Mouse (Mus musculus): Measurements from ENCODE around the gene Txlna. TPM values are rescaled to one million over a fixed set of nuclear protein-coding genes. Genes with fewer than 3 reads are reported as not detected.

Txlna gene
- polyA plus RNA-seq, 1 experiment from 2014 or later: 39.7 TPM

DNA sequence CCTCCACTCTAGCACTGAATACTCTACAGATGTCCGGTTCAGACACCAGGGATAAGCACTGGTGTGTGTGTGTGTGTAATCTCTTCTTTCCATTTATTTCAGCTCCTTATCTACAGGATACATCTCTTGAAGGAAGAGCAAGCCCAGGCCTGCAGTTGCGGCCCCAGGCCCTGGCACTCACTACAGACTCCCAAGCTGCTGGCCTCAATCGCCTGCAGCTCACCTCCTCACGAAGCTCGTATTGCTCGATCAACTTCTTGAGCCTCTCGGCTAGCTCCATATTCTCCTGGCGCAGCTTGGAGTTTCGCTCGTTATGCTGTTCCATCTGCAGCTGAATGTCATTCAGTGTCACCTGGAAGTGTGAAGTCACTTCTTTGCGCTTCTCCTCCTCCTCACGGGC is 9.0 kb downstream of the Txlna start:
- Histone ChIP-seq H3K27me3 (replicated peaks; ENCODE audit: control insufficient read depth, insufficient read depth, low read length) (no peaks in the 10 kb centered on the region), H3K27ac (ENCODE audit: low read depth, low read length) (no peak overlapping the region), H3K9ac (ENCODE audit: low read depth, low read length) (no peak overlapping the region), H3K9me3 (ENCODE audit: control insufficient read depth, low read length) (no peaks in the 10 kb centered on the region), H3K4me2 (ENCODE audit: low read length) (no peak overlapping the region), H3K4me1 (ENCODE audit: control insufficient read depth, insufficient read depth, low read depth, low read length) (peaks cover 5% of the 10 kb centered on the region; the same call in 1 of the 2 replicates), H3K4me3 (ENCODE audit: low read length) (no peak overlapping the region), H3K36me3 (ENCODE audit: control insufficient read depth, insufficient read depth, low read length) (peaks cover 79% of the 10 kb centered on the region)
- 92% methylated on average over 12 of the region's 12 CpGs for WGBS
- no peak for ATAC-seq

DNA sequence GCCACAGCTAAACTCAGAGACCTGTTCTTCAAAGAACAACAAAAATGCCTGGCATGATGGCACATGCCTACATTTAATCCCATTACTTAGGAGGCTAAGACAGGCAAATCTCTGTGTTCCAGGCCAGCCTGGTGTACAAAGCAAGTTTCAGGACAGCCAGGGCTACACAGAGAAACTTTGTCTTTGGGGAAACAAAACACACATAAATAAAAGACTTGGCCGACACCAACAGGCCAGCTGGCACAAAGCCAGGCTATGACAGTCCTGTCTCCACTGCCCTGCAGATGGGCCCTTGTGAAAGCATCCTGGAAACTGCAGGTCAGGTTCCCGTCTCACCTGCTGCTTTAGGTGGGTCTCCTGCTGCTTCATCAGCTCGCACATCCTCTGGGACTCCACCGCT is 9.9 kb downstream of the Txlna start:
- H3K4me1 ChIP-seq (ENCODE audit: control insufficient read depth, insufficient read depth, low read depth, low read length): peaks cover 5% of the 10 kb centered on the region; the same call in 1 of the 2 replicates
- H3K27me3 ChIP-seq (replicated peaks; ENCODE audit: control insufficient read depth, insufficient read depth, low read length): no peaks in the 10 kb centered on the region
- H3K27ac ChIP-seq (ENCODE audit: low read depth, low read length): 0 out of 2 replicates have a peak overlapping the region, but pooled peaks have one; percentile 17
- no peak overlapping the region for H3K4me2 ChIP-seq (ENCODE audit: low read length)
- no peak for ATAC-seq
- H3K9ac ChIP-seq (ENCODE audit: low read depth, low read length): no peak overlapping the region
- H3K36me3 ChIP-seq (ENCODE audit: control insufficient read depth, insufficient read depth, low read length): peaks cover 72% of the 10 kb centered on the region
- no peaks in the 10 kb centered on the region for H3K9me3 ChIP-seq (ENCODE audit: control insufficient read depth, low read length)
- H3K4me3 ChIP-seq (ENCODE audit: low read length): no peak overlapping the region
- WGBS: 62% methylated on average over 4 of the region's 4 CpGs

DNA sequence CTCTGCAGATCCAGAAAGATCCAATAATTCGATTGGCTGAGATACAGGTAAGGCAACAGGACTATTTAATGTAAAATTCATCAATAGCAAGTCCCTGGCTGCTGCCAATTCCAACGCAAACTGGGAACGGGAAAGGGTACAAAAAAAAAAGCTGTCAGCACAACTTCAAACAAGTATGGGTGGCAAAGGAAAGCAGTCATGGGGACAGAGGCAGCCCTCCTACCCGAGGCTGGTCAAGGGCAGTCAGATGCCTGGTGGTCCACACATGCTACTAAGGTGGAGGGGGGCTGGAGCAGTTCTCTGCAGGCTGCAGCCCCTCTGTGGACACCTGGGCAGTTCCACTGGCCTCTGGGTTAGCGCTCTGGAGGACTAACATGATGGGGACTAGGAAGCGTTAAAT is 14.8 kb downstream of the Txlna start:
- H3K36me3 ChIP-seq (ENCODE audit: control insufficient read depth, insufficient read depth, low read length): peaks cover 38% of the 10 kb centered on the region
- no peak overlapping the region for H3K4me3 ChIP-seq (ENCODE audit: low read length)
- H3K9ac ChIP-seq (ENCODE audit: low read depth, low read length): no peak overlapping the region
- no peak overlapping the region for H3K27ac ChIP-seq (ENCODE audit: low read depth, low read length)
- no peaks in the 10 kb centered on the region for H3K9me3 ChIP-seq (ENCODE audit: control insufficient read depth, low read length)
- peaks cover 35% of the 10 kb centered on the region for H3K4me1 ChIP-seq (ENCODE audit: control insufficient read depth, insufficient read depth, low read depth, low read length)
- H3K27me3 ChIP-seq (replicated peaks; ENCODE audit: control insufficient read depth, insufficient read depth, low read length): no peaks in the 10 kb centered on the region
- WGBS: 70% methylated on average over 6 of the region's 6 CpGs
- H3K4me2 ChIP-seq (ENCODE audit: low read length): no peak overlapping the region
- ATAC-seq: no peak

DNA sequence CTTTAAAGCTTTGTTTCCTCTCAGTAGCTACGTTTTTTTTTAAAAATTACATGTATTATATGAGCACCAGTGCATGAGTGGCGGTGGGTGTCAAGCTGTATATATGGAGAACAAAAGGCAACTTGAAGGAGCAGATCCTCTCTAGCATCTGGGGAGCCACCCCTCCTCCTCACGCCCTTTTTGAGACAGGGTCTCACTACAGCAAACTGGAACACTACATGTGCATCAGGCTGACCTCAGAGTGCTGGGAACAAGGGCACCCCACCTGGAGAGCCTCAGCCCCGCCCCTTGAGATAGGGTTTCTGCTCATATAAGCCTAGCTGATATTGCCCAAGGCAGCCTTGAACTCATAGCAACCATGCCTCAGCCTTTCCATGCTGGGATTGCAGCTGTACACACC is 15.4 kb downstream of the Txlna start:
- no peak for ATAC-seq
- Histone ChIP-seq H3K4me2 (ENCODE audit: low read length) (peak overlapping the region; percentile 73), H3K4me1 (ENCODE audit: control insufficient read depth, insufficient read depth, low read depth, low read length) (peaks cover 38% of the 10 kb centered on the region), H3K27ac (ENCODE audit: low read depth, low read length) (peak overlapping the region; percentile 97), H3K36me3 (ENCODE audit: control insufficient read depth, insufficient read depth, low read length) (peaks cover 33% of the 10 kb centered on the region), H3K27me3 (replicated peaks; ENCODE audit: control insufficient read depth, insufficient read depth, low read length) (no peaks in the 10 kb centered on the region), H3K9me3 (ENCODE audit: control insufficient read depth, low read length) (no peaks in the 10 kb centered on the region), H3K9ac (ENCODE audit: low read depth, low read length) (no peak overlapping the region), H3K4me3 (ENCODE audit: low read length) (no peak overlapping the region)
- 46% methylated on average over 4 of the region's 4 CpGs for WGBS

DNA sequence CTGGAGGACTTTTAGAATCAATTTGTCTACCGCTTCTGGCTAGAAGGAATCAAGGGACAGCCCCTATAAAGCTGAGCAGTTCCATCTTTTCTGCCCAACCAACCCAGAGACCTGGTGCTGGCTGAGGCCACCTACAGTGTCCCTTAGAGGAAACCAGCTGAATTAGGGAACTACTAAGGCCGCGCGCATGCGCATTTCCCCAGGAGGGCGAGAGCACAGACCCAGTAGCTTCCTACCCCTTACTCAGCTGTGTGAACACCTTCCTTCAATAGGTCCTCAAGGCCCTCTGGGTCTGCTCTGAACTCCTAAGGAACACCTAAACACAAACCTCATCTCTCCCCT is 15.9 kb downstream of the Txlna start:
- WGBS: 3% methylated on average over 6 of the region's 6 CpGs
- Histone ChIP-seq H3K27ac (ENCODE audit: low read depth, low read length) (peak overlapping the region; percentile 97), H3K4me3 (ENCODE audit: low read length) (peak overlapping the region; percentile 73), H3K36me3 (ENCODE audit: control insufficient read depth, insufficient read depth, low read length) (peaks cover 29% of the 10 kb centered on the region), H3K4me1 (ENCODE audit: control insufficient read depth, insufficient read depth, low read depth, low read length) (peaks cover 38% of the 10 kb centered on the region), H3K4me2 (ENCODE audit: low read length) (peak overlapping the region; percentile 73), H3K9ac (ENCODE audit: low read depth, low read length) (peak overlapping the region; percentile 86), H3K27me3 (replicated peaks; ENCODE audit: control insufficient read depth, insufficient read depth, low read length) (no peaks in the 10 kb centered on the region), H3K9me3 (ENCODE audit: control insufficient read depth, low read length) (no peaks in the 10 kb centered on the region)
- ATAC-seq: 0 out of 2 replicates have a peak, but pooled peaks have one; percentile 7

DNA sequence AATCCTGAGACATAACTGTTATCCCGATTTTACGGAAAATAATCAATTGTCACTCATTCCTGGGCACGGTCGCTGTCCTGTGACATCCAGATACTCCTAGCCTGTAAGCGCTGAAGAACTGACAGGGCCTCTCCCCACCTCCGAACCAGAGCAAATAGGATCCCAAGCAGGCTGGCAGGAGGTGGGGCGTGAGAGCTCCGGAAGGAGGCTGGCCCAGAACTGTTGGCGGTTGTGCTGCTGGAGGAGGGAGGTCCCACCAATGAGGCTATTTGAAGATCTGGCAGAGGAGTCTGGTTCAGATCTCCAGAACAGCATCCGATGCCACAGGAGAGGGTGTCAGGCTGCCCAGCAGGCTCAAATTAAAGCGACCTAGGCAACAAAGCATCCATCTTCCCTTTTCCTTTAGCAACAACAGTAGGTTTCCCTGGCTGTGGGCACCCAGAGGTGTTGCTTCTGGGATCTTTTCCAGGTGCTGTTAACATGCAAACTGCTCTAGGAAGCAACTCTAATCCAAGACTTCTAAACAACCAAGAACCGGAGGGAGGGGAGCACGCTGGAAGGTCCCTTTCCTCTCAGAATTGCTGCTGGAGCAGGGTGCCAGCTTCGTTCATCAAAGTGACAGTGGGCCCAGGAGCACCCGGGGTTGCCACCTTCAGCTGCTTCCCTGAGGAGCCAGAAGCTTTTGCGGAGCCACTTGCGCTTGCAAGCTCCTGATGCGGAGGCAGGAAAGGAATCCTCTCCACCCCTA is 16.4 kb downstream of the Txlna start:
- WGBS: 2% methylated on average over 18 of the region's 18 CpGs
- peaks cover 24% of the 10 kb centered on the region for H3K36me3 ChIP-seq (ENCODE audit: control insufficient read depth, insufficient read depth, low read length)

DNA sequence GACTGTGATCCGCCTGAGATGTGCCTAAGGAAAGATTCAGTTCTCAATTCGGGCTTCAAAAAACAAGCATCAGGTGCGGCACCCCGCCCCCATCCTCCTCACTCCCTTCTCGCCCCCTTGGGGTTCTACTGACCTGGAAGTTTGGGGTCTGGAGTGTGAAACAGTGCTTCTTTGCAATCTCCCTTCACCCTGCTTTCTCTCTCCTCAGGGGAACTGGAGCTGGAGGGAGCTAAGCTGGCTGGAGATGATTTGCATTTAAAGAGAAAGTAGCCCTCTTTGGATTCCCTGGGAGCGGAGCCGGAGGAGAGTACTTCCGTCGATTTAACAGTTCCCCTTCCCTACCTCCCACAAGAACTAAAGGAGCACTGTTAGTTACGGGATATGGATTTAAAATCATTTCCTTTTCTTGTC is 17.2 kb downstream of the Txlna start, which contains the start of gene Ccdc28b:
TSS of gene Ccdc28b (minus strand) at position 267 of the 411 bp plus-strand sequence.
- Histone ChIP-seq H3K27ac (ENCODE audit: low read depth, low read length) (peak within 1 kb of the TSS; percentile 97), H3K27me3 (replicated peaks; ENCODE audit: control insufficient read depth, insufficient read depth, low read length) (no peaks in the 10 kb centered on the region), H3K4me1 (ENCODE audit: control insufficient read depth, insufficient read depth, low read depth, low read length) (peaks cover 38% of the 10 kb centered on the region), H3K4me3 (ENCODE audit: low read length) (peak within 1 kb of the TSS; percentile 73), H3K9me3 (ENCODE audit: control insufficient read depth, low read length) (no peaks in the 10 kb centered on the region), H3K9ac (ENCODE audit: low read depth, low read length) (peak within 1 kb of the TSS; percentile 86), H3K36me3 (ENCODE audit: control insufficient read depth, insufficient read depth, low read length) (peaks cover 16% of the 10 kb centered on the region), H3K4me2 (ENCODE audit: low read length) (peak within 1 kb of the TSS; percentile 73)
- peak; percentile 28 for ATAC-seq
- 0% methylated on average over 10 of the region's 10 CpGs for WGBS

More for the DNA sequence above, 16.4 kb downstream of the Txlna start:
- H3K27ac ChIP-seq (ENCODE audit: low read depth, low read length): peak overlapping the region; percentile 97
- H3K27me3 ChIP-seq (replicated peaks; ENCODE audit: control insufficient read depth, insufficient read depth, low read length): no peaks in the 10 kb centered on the region
- ATAC-seq: peak; percentile 95
- H3K9ac ChIP-seq (ENCODE audit: low read depth, low read length): peak overlapping the region; percentile 86
- H3K4me3 ChIP-seq (ENCODE audit: low read length): peak overlapping the region; percentile 73
- H3K4me2 ChIP-seq (ENCODE audit: low read length): peak overlapping the region; percentile 73
- H3K9me3 ChIP-seq (ENCODE audit: control insufficient read depth, low read length): no peaks in the 10 kb centered on the region
- peaks cover 38% of the 10 kb centered on the region for H3K4me1 ChIP-seq (ENCODE audit: control insufficient read depth, insufficient read depth, low read depth, low read length)

DNA sequence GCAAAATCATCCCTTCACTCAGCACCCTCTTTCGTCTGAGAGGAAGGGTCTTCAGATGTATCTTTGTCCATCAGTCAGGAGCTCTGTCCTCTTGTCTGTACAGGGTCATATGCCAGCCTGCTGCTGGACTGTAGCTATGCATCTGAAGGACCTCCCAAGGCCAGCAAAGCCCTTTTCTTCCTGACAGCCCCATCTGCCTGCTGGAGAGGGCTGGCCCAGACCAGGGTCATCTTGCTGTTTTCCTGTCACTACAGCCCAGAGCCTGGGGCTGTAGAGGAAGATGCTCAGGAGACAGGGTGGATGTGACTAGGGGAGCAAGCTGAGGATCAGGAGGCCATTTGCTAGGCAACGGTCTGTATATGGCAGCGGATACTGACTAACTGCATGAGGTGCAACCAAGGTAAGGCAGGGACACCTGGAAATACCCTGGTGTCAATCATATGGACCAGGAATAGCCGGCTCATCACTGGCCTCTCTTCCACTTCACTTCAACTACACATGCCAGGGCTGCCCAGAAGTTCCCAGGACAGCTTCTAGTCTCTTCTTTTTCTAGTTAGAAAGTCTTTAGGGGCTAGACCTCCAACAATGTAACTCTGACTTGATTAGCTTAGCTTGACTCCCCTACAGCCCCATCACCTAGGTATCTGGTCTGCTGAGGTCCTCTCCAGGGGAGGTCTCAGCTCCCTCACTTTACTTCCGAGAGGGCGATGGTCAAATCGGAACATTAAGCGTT is 17.9 kb downstream of the Txlna start:
- WGBS: 17% methylated on average over 8 of the region's 8 CpGs
- peak overlapping the region; percentile 86 for H3K9ac ChIP-seq (ENCODE audit: low read depth, low read length)
- H3K36me3 ChIP-seq (ENCODE audit: control insufficient read depth, insufficient read depth, low read length): peaks cover 11% of the 10 kb centered on the region
- no peaks in the 10 kb centered on the region for H3K9me3 ChIP-seq (ENCODE audit: control insufficient read depth, low read length)
- peak overlapping the region; percentile 97 for H3K27ac ChIP-seq (ENCODE audit: low read depth, low read length)
- peak overlapping the region; percentile 73 for H3K4me2 ChIP-seq (ENCODE audit: low read length)
- H3K4me3 ChIP-seq (ENCODE audit: low read length): peak overlapping the region; percentile 73
- peaks cover 44% of the 10 kb centered on the region for H3K4me1 ChIP-seq (ENCODE audit: control insufficient read depth, insufficient read depth, low read depth, low read length)
- H3K27me3 ChIP-seq (replicated peaks; ENCODE audit: control insufficient read depth, insufficient read depth, low read length): no peaks in the 10 kb centered on the region
- ATAC-seq: no peak

DNA sequence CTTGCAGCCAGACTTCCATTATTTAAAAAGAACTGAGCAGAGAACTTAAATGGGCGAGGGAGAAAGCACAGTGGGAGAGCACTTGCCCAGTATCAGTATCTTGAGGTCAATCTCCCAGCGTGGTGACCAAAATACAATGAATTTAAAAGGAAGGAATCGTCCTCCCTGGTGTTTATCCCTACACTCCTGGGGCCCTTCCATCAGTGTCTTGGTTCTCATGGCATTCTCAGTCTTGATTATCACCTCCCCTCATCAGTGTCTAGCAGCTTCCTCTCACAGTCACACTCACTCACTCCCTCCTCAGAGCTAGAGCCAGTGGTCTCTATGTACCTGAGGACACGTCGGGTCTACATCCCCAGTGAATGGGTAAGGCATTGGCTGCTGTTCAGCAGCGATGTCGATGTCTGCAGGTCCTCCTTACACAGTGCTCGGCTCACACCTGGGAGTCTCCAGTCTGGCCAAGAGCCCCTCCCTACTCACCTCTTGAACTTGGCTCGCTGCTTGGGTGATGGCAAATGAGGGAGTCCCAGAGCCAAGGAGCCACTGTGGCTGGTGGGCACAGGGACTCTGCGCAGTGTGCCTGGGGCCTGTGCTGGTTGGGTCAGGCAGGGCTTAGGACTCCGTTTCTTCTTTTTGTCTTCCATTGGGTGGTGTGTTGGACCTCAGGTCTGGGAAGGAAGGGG is 18.6 kb downstream of the Txlna start:
- WGBS: 70% methylated on average over 11 of the region's 11 CpGs
- H3K4me1 ChIP-seq (ENCODE audit: control insufficient read depth, insufficient read depth, low read depth, low read length): peaks cover 45% of the 10 kb centered on the region
- no peak for ATAC-seq
- peak overlapping the region; percentile 73 for H3K4me3 ChIP-seq (ENCODE audit: low read length)
- H3K4me2 ChIP-seq (ENCODE audit: low read length): peak overlapping the region; percentile 73
- no peaks in the 10 kb centered on the region for H3K27me3 ChIP-seq (replicated peaks; ENCODE audit: control insufficient read depth, insufficient read depth, low read length)
- peak overlapping the region; percentile 97; the same call in 1 of the 2 replicates for H3K27ac ChIP-seq (ENCODE audit: low read depth, low read length)
- no peaks in the 10 kb centered on the region for H3K9me3 ChIP-seq (ENCODE audit: control insufficient read depth, low read length)
- H3K36me3 ChIP-seq (ENCODE audit: control insufficient read depth, insufficient read depth, low read length): peaks cover 4% of the 10 kb centered on the region
- H3K9ac ChIP-seq (ENCODE audit: low read depth, low read length): peak overlapping the region; percentile 86
